In genomic region chrX:122298226-122298625, GRCm38 (mm10) we compare ENCODE assay signal across 12 mouse cellular contexts.
"Had no signal": no experiment of that assay in that cellular context is flagged by ENCODE, and none has a peak within 500 bp of the region (broad histone marks: within the 10 kb centered on the region; RNA-seq: fewer than 3 reads in every experiment).

No protein-coding gene starts in this region.

- DNase-seq: left cerebral cortex, postnatal 4 days; liver; liver, embryonic 13.5 days; liver, postnatal 0 days; lung, adult 18-20 months; lung, adult 2 months; lung, embryonic 14.5 days; lung, postnatal 10 days; lung, postnatal 14 days; lung, postnatal 36 days; lung, postnatal 4 days; midbrain, embryonic 14.5 days had no signal
